Mouse (Mus musculus) lung, postnatal 0 days (tissue): Measurements from ENCODE around the gene Cntrob.

Experiments
- CTCF ChIP-seq: IDR thresholded peaks from 2 replicates; pipeline ENCODE4 v1.5.1; 2016; ENCODE audit warnings: antibody characterized with exemption, mild to moderate bottlenecking
- EP300 ChIP-seq: IDR thresholded peaks from 2 replicates; pipeline ENCODE4 v1.6.1; 2016; ENCODE audit warnings: antibody characterized with exemption, mild to moderate bottlenecking, control low read depth

GRCm38 (mm10) chr11:69362479-69362878 lies 38.9 kb upstream of the Cntrob start:
- peak; percentile 50 for TF ChIP-seq CTCF
- no peak for TF ChIP-seq EP300
